Mouse (Mus musculus) thymus, adult 2 months (tissue): ENCODE measurements at regions not wholly inside any gene's neighbourhood (a gene's known extent, or its start where the extent isn't known, plus 50 kb on each side); places are given as distances from the start of the nearest gene placed in this dataset.
A peak's percentile ranks its signal among the peaks of the same experiment; 100 is the strongest.

Source experiments
- DNase-seq: peaks from one replicate; pipeline ENCODE4 v3.0.0; 2021
- H3K27ac ChIP-seq: fragments of 200-500 bp; 2 replicates; pipeline ENCODE4 v1.5.1; 2012; ENCODE audit warnings: low read length, control low read depth; ENCODE audit not compliant: control insufficient read depth, insufficient read depth
- H3K27me3 ChIP-seq: fragments of 200-500 bp; 2 replicates; pipeline ENCODE4 v1.6.1; 2012; ENCODE audit warnings: mild to moderate bottlenecking, low read length, moderate library complexity, mixed read lengths; ENCODE audit not compliant: control insufficient read depth, insufficient read depth
- H3K36me3 ChIP-seq: fragments of 200-500 bp; 2 replicates; pipeline ENCODE4 v1.6.1; 2012; ENCODE audit warnings: mild to moderate bottlenecking, low read length, moderate library complexity; ENCODE audit not compliant: control insufficient read depth, insufficient read depth
- H3K4me1 ChIP-seq: fragments of 200-500 bp; replicated peaks from 2 replicates; pipeline ENCODE4 v1.6.1; 2012; ENCODE audit warnings: low read length; ENCODE audit not compliant: control insufficient read depth, insufficient read depth
- H3K4me3 ChIP-seq: fragments of 200-500 bp; 2 replicates; pipeline ENCODE4 v1.5.1; 2012; ENCODE audit warnings: mild to moderate bottlenecking, low read length, control low read depth, moderate library complexity; ENCODE audit not compliant: control insufficient read depth, insufficient read depth
- CTCF ChIP-seq: fragments of 200-500 bp; IDR thresholded peaks from 2 replicates; pipeline ENCODE4 v1.5.1; 2012; ENCODE audit warnings: mild to moderate bottlenecking, control low read depth, low read length, moderate library complexity, borderline replicate concordance; ENCODE audit not compliant: control insufficient read depth, poor library complexity, insufficient read depth; ENCODE audit errors: extremely low read depth
- POLR2A ChIP-seq: fragments of 200-500 bp; IDR thresholded peaks from 2 replicates; pipeline ENCODE4 v1.6.1; 2012; ENCODE audit warnings: mild to moderate bottlenecking, low read length, control low read depth, moderate library complexity; ENCODE audit not compliant: control insufficient read depth, poor library complexity, insufficient read depth; ENCODE audit errors: extremely low read depth
- whole genome bisulfite sequencing: fragments of 180-500 bp; shearing (Covaris S2); methylation state at CpG from one replicate; pipeline ENCODE4 v1.1.7; 2018; 5-methylcytosine and 5-hydroxymethylcytosine counted together

- H3K27me3 ChIP-seq, result no peaks in the 10 kb centered on the region
- DNase-seq, result no peak
- H3K27ac ChIP-seq, result no peak overlapping the region
- no peaks in the 10 kb centered on the region for H3K36me3 ChIP-seq
- TF ChIP-seq CTCF, result no peak
- no peak for TF ChIP-seq POLR2A
- H3K4me3 ChIP-seq, result no peak overlapping the region
- H3K4me1 ChIP-seq, result no peaks in the 10 kb centered on the region
- 80% methylated on average over 8 of the region's 8 CpGs for WGBS
These were observed 100.4 kb upstream of the Tmem150c start for GRCm38 (mm10) chr5:100259803-100260693.

GRCm38 (mm10) chr5:100258952-100259710, 99.5 kb upstream of the Tmem150c start:
- no peaks in the 10 kb centered on the region for H3K27me3 ChIP-seq
- no peaks in the 10 kb centered on the region for H3K36me3 ChIP-seq
- H3K4me1 ChIP-seq, result no peaks in the 10 kb centered on the region
- 83% methylated on average over 12 of the region's 12 CpGs for WGBS
- H3K27ac ChIP-seq, result peak overlapping the region; percentile 45; the same call in 1 of the 2 replicates
- H3K4me3 ChIP-seq, result no peak overlapping the region
- TF ChIP-seq POLR2A, result no peak
- no peak for TF ChIP-seq CTCF
- DNase-seq, result no peak

- WGBS, result 94% methylated on average over 9 of the region's 9 CpGs
- no peak for TF ChIP-seq CTCF
- no peak for TF ChIP-seq POLR2A
- H3K27ac ChIP-seq, result no peak overlapping the region
- no peak for DNase-seq
- no peaks in the 10 kb centered on the region for H3K4me1 ChIP-seq
- no peak overlapping the region for H3K4me3 ChIP-seq
- no peaks in the 10 kb centered on the region for H3K36me3 ChIP-seq
- H3K27me3 ChIP-seq, result no peaks in the 10 kb centered on the region
These were observed 95.7 kb upstream of the Tmem150c start for GRCm38 (mm10) chr5:100255276-100255675.

GRCm38 (mm10) chr5:100252036-100252435, 92.4 kb upstream of the Tmem150c start:
- no peak for DNase-seq
- whole genome bisulfite sequencing, result 96% methylated on average over 6 of the region's 6 CpGs
- Histone ChIP-seq H3K27me3 (no peaks in the 10 kb centered on the region), H3K4me3 (no peak overlapping the region), H3K36me3 (no peaks in the 10 kb centered on the region), H3K27ac (no peak overlapping the region), H3K4me1 (no peaks in the 10 kb centered on the region)
- TF ChIP-seq POLR2A (no peak), CTCF (no peak)

- H3K4me1 ChIP-seq, result no peaks in the 10 kb centered on the region
- no peak for TF ChIP-seq POLR2A
- TF ChIP-seq CTCF, result no peak
- H3K4me3 ChIP-seq, result no peak overlapping the region
- H3K36me3 ChIP-seq, result no peaks in the 10 kb centered on the region
- DNase-seq, result peak; percentile 48
- 68% methylated on average over 3 of the region's 3 CpGs for WGBS
- no peak overlapping the region for H3K27ac ChIP-seq
- no peaks in the 10 kb centered on the region for H3K27me3 ChIP-seq
These were observed 90.1 kb upstream of the Tmem150c start for GRCm38 (mm10) chr5:100249757-100250156.

GRCm38 (mm10) chr5:100248611-100249010, 89.0 kb upstream of the Tmem150c start:
- Histone ChIP-seq H3K4me3 (no peak overlapping the region), H3K4me1 (no peaks in the 10 kb centered on the region), H3K27me3 (no peaks in the 10 kb centered on the region), H3K27ac (no peak overlapping the region), H3K36me3 (no peaks in the 10 kb centered on the region)
- 86% methylated on average over 5 of the region's 5 CpGs for WGBS
- no peak for DNase-seq
- TF ChIP-seq CTCF (no peak), POLR2A (no peak)

- H3K4me3 ChIP-seq, result no peak overlapping the region
- no peaks in the 10 kb centered on the region for H3K36me3 ChIP-seq
- no peak for DNase-seq
- H3K4me1 ChIP-seq, result no peaks in the 10 kb centered on the region
- no peak for TF ChIP-seq POLR2A
- TF ChIP-seq CTCF, result no peak
- 97% methylated on average over 2 of the region's 2 CpGs for WGBS
- no peak overlapping the region for H3K27ac ChIP-seq
- H3K27me3 ChIP-seq, result no peaks in the 10 kb centered on the region
These were observed 87.1 kb upstream of the Tmem150c start for GRCm38 (mm10) chr5:100246709-100247108.
